Mouse (Mus musculus) heart, adult 18-20 months (tissue): ENCODE data around the gene Slc39a13. TPM values are rescaled to one million over a fixed set of nuclear protein-coding genes. Genes with fewer than 3 reads are reported as not detected.
"Not testable (repeated sequence)": the region's sequence is repeated elsewhere in the genome, so short reads cannot be mapped to it uniquely, and the experiment has no call there.

Source experiments
- DNase-seq, 2 experiments: peaks; one replicate each; pipeline ENCODE4 v3.0.0; 2021 to 2022; ENCODE audit warnings: mixed read lengths in 1 of 2
- long read RNA-seq, 2 experiments: library from polyadenylated mRNA; stranded (forward); transcript quantifications; one replicate each; pipeline ENCODE4 v2.0.0; 2021
- total RNA-seq, 2 experiments: library from RNA; stranded (reverse); gene quantifications; 2 replicates each; pipeline ENCODE4 v1.2.3; 2021

Slc39a13 gene
- 10 to 100 TPM; 20.0 to 26.2 TPM for total RNA-seq
- long read RNA-seq, experiment 1, transcript Slc39a13-203 (10 exons, 1,291 nt) = minor isoform, 6 of 22 reads
- long read RNA-seq, experiment 1, transcript Slc39a13-201 (10 exons, 2,469 nt) = major isoform, 13 of 22 reads
- long read RNA-seq, experiment 1, partial matches to known transcripts = 1 of 22 reads
- long read RNA-seq, experiment 1, other reads (novel, unspliced or antisense) = 2 of 22 reads
- long read RNA-seq, experiment 2, transcript Slc39a13-201 (10 exons, 2,469 nt) = major isoform, 7 of 25 reads
- long read RNA-seq, experiment 2, partial matches to known transcripts = 0 of 25 reads
- long read RNA-seq, experiment 2, other reads (novel, unspliced or antisense) = 14 of 25 reads

- peak; percentile 97 to 98 for DNase-seq
Observed at GRCm38 (mm10) chr2:91070076-91070800, at the start of gene Slc39a13. Gene Slc39a13 (minus strand): TSS chr2:91070417.

- no peak for DNase-seq
Observed at GRCm38 (mm10) chr2:91119551-91119950, 49.3 kb upstream of the Slc39a13 start.

GRCm38 (mm10) chr2:91119061-91119460 lies 48.8 kb upstream of the Slc39a13 start:
- no peak for DNase-seq

- peak; percentile 80 to 87 for DNase-seq
Observed at GRCm38 (mm10) chr2:91118647-91119046, 48.4 kb upstream of the Slc39a13 start.

GRCm38 (mm10) chr2:91117585-91118275 lies 47.5 kb upstream of the Slc39a13 start, which contains the start of gene Mybpc3:
Gene Mybpc3 (plus strand): TSS chr2:91118144.
- peak; percentile 52 to 77 for DNase-seq

- DNase-seq = no peak
Observed at GRCm38 (mm10) chr2:91116842-91117241, 46.6 kb upstream of the Slc39a13 start.

GRCm38 (mm10) chr2:91115578-91115970 lies 45.4 kb upstream of the Slc39a13 start:
- DNase-seq = no peak

GRCm38 (mm10) chr2:91114781-91115577 lies 44.8 kb upstream of the Slc39a13 start:
- DNase-seq = peak; percentile 94 to 99

GRCm38 (mm10) chr2:91113852-91114251 lies 43.6 kb upstream of the Slc39a13 start:
- no peak for DNase-seq

- no peak for DNase-seq
Observed at GRCm38 (mm10) chr2:91113334-91113733, 43.1 kb upstream of the Slc39a13 start.

- DNase-seq = no peak
Observed at GRCm38 (mm10) chr2:91112491-91112890, 42.3 kb upstream of the Slc39a13 start.

- DNase-seq = not testable (repeated sequence)
Observed at GRCm38 (mm10) chr2:91111832-91112231, 41.6 kb upstream of the Slc39a13 start.

GRCm38 (mm10) chr2:91110429-91110828 lies 40.2 kb upstream of the Slc39a13 start:
- no peak for DNase-seq

GRCm38 (mm10) chr2:91109807-91110385 lies 39.7 kb upstream of the Slc39a13 start:
- DNase-seq = no peak

GRCm38 (mm10) chr2:91109241-91109640 lies 39.0 kb upstream of the Slc39a13 start:
- DNase-seq = no peak

GRCm38 (mm10) chr2:91108156-91108555 lies 37.9 kb upstream of the Slc39a13 start:
- no peak for DNase-seq

- peak; percentile 89 to 97 for DNase-seq
Observed at GRCm38 (mm10) chr2:91101124-91101740, 31.0 kb upstream of the Slc39a13 start.

- DNase-seq = no peak
Observed at GRCm38 (mm10) chr2:91098156-91098555, 27.9 kb upstream of the Slc39a13 start.

- DNase-seq = no peak
Observed at GRCm38 (mm10) chr2:91097015-91097414, 26.8 kb upstream of the Slc39a13 start.

- peak in 1 of 2 experiments; percentile 78 for DNase-seq
Observed at GRCm38 (mm10) chr2:91096524-91096923, 26.3 kb upstream of the Slc39a13 start.

GRCm38 (mm10) chr2:91090827-91091226 lies 20.6 kb upstream of the Slc39a13 start:
- DNase-seq = no peak
